Mouse (Mus musculus): Measurements from ENCODE around the gene Gm7971. TPM values are rescaled to one million over a fixed set of nuclear protein-coding genes. Genes with fewer than 3 reads are reported as not detected.

Gene Gm7971
- polyA plus RNA-seq (2012; rRNA removed; ENCODE audit: low replicate concordance), result not detected in 2 replicates

DNA sequence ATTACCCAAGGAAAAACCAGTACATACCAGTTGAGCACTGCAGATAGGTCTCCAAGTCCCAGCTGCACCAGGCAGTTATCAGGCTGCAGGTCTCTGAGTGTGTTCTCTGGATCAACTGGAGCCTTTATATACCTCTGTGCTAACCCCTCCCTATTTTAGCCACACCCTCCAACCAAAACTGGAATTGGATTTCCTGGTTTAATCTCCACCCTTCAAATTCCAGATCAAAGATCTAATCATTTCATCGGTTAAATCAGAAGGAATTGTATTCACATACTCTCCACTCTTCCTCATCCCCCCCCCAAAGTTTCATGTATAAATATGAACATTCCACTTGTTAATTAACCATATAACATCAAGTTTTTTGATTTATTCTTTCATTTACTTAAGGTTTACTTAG lies at the start of gene Gm7971:
TSS of gene Gm7971 (minus strand) at position 101 of the 400 bp plus-strand sequence.

Other genes with a start within 250 kb of the Gm7971 start
- not detected in 2 replicates for gene D5Ertd577e, start 138.1 kb downstream of the Gm7971 start, polyA plus RNA-seq (2012; rRNA removed; ENCODE audit: low replicate concordance)
- not detected in 2 replicates for gene Gm3286, start 84.1 kb downstream of the Gm7971 start, polyA plus RNA-seq (2012; rRNA removed; ENCODE audit: low replicate concordance)
- gene Gm7978, start 141.3 kb upstream of the Gm7971 start, polyA plus RNA-seq (2012; rRNA removed; ENCODE audit: low replicate concordance), result not detected in 2 replicates
- not detected in 2 replicates for gene Gm7982, start 147.1 kb upstream of the Gm7971 start, polyA plus RNA-seq (2012; rRNA removed; ENCODE audit: low replicate concordance)
- not detected in 2 replicates for gene E330014E10Rik, start 181.1 kb upstream of the Gm7971 start, polyA plus RNA-seq (2012; rRNA removed; ENCODE audit: low replicate concordance)

Measured in duodenum, adult 2 months (tissue).